Mouse (Mus musculus): Measurements from ENCODE around the gene Vps45. TPM values are rescaled to one million over a fixed set of nuclear protein-coding genes. Genes with fewer than 3 reads are reported as not detected.

Gene Vps45
- total and polyA plus RNA-seq, 2 experiments from 2014 or later, result 29.5 to 61.1 TPM

DNA sequence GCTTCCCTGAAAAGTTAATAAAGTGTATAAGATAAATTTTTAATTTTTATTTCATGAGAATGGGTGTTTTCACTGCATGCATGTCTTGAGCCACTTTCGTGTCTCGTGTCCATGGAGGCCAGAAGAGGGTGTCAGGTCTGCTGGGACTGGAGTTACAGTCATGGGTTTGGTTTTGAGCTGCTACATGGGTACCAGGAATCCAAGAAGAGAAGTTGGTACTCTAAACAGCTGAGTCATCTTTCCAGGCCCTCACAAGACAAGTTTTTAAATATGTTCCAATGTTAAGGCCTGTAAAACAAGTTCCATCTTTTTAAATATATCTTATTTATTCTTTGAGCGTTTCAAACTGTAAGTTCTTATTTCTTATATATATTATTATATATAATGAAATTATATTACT lies 6.0 kb upstream of the Vps45 start:
- TF ChIP-seq CTCF (IDR thresholded peaks at IDR 0.05), result no peak
- DNase-seq (ENCODE audit: low spot score) (no peak), ATAC-seq (ENCODE audit: low FRiP score) (no peak)
- no peak overlapping the region for H3K9ac ChIP-seq (replicated peaks; ENCODE audit: low read length, poor library complexity, severe bottlenecking)
- no peaks in the 10 kb centered on the region for H3K4me1 ChIP-seq (ENCODE audit: insufficient read depth, low read length)
- H3K27ac ChIP-seq (ENCODE audit: low read depth, low read length), result no peak overlapping the region
- WGBS, result 92% methylated on average over 3 of the region's 3 CpGs
- H3K4me2 ChIP-seq (ENCODE audit: low read depth, low read length, poor library complexity, severe bottlenecking), result no peak overlapping the region
- H3K4me3 ChIP-seq (ENCODE audit: low read depth, low read length), result no peak overlapping the region
- H3K36me3 ChIP-seq (ENCODE audit: insufficient read depth, low read length), result no peaks in the 10 kb centered on the region
- no peaks in the 10 kb centered on the region for H3K27me3 ChIP-seq (ENCODE audit: insufficient read depth, low read length)
- H3K9me3 ChIP-seq (ENCODE audit: low read length), result no peaks in the 10 kb centered on the region

DNA sequence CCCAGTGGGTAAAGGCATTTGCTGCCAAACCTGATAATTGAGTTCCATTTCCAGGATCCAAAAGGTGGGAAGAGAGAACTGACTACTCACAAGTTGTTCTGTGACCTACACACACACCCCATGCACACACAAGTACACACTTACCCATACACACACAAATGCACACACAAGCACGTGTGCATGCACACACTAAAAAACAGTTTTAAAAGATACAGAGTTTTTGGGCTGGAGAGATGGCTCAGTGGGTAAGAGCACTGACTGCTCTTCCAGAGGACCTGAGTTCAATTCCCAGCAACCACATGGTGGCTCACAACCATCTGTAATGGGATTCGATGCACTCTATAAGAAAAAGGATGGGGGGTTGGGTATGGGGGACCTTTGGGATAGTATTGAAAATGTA lies 5.0 kb upstream of the Vps45 start:
- H3K36me3 ChIP-seq (ENCODE audit: insufficient read depth, low read length), result no peaks in the 10 kb centered on the region
- no peak overlapping the region for H3K4me2 ChIP-seq (ENCODE audit: low read depth, low read length, poor library complexity, severe bottlenecking)
- DNase-seq (ENCODE audit: low spot score) (no peak), ATAC-seq (ENCODE audit: low FRiP score) (no peak)
- no peak overlapping the region for H3K27ac ChIP-seq (ENCODE audit: low read depth, low read length)
- H3K27me3 ChIP-seq (ENCODE audit: insufficient read depth, low read length), result no peaks in the 10 kb centered on the region
- 74% methylated on average over 2 of the region's 2 CpGs for WGBS
- H3K9me3 ChIP-seq (ENCODE audit: low read length), result no peaks in the 10 kb centered on the region
- no peak for TF ChIP-seq CTCF (IDR thresholded peaks at IDR 0.05)
- no peak overlapping the region for H3K4me3 ChIP-seq (ENCODE audit: low read depth, low read length)
- no peak overlapping the region for H3K9ac ChIP-seq (replicated peaks; ENCODE audit: low read length, poor library complexity, severe bottlenecking)
- H3K4me1 ChIP-seq (ENCODE audit: insufficient read depth, low read length), result no peaks in the 10 kb centered on the region

DNA sequence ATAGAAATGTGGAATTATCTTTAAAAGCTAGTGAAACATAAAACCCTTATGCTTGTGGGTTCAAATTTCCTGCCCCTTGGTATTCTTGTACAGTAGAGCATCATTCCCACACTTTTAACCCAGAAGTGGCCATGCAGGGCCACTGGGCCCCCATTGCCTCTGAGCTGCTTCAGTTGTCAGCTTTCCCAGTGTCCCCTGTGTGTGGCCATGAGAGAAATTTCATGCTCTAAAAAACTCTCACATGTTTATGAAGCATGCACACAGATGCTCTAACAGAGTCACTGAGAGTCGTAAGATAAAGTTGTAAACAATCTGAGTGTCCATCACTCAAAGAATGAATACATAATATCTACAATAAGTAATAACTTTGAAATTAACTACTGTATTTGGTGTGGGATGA lies 1.9 kb upstream of the Vps45 start:
- Histone ChIP-seq H3K27ac (ENCODE audit: low read depth, low read length) (no peak overlapping the region), H3K4me3 (ENCODE audit: low read depth, low read length) (no peak overlapping the region), H3K27me3 (ENCODE audit: insufficient read depth, low read length) (no peaks in the 10 kb centered on the region), H3K4me1 (ENCODE audit: insufficient read depth, low read length) (0 out of 2 replicates have a peak, but pooled peaks cover 3% of the 10 kb centered on the region), H3K4me2 (ENCODE audit: low read depth, low read length, poor library complexity, severe bottlenecking) (no peak overlapping the region), H3K9me3 (ENCODE audit: low read length) (no peaks in the 10 kb centered on the region), H3K9ac (replicated peaks; ENCODE audit: low read length, poor library complexity, severe bottlenecking) (no peak overlapping the region), H3K36me3 (ENCODE audit: insufficient read depth, low read length) (no peaks in the 10 kb centered on the region)
- TF ChIP-seq CTCF (IDR thresholded peaks at IDR 0.05), result no peak
- DNase-seq (ENCODE audit: low spot score) (no peak), ATAC-seq (ENCODE audit: low FRiP score) (no peak)
- WGBS, result 80% methylated on average over 1 of the region's 1 CpGs

DNA sequence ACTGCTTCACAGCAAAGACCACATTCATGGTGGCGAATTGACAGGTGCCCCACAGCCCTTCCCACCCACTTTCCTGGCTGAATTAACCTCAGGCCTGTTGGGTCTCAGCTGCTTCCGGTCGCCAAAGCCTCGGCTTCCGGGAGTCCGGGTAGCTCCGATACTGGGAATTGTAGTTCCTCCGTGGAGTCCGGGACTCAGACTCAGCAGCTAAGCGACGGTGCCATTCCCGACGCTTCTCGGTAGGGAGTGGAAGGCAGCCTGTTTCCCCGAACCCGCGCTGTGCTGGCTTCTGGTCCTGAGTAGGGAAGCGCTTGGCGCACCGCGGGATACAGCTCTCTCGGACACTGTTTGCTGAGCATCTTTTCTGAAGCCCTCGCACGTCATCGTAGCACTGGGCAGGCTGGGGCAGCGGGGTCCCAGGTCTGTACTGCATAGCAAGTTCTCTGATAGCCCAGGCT lies 490 bp downstream of the Vps45 start:
- Histone ChIP-seq H3K27me3 (ENCODE audit: insufficient read depth, low read length) (no peaks in the 10 kb centered on the region), H3K9ac (replicated peaks; ENCODE audit: low read length, poor library complexity, severe bottlenecking) (peak overlapping the region; percentile 59), H3K4me2 (ENCODE audit: low read depth, low read length, poor library complexity, severe bottlenecking) (peak overlapping the region; percentile 70), H3K4me1 (ENCODE audit: insufficient read depth, low read length) (0 out of 2 replicates have a peak, but pooled peaks cover 3% of the 10 kb centered on the region), H3K9me3 (ENCODE audit: low read length) (no peaks in the 10 kb centered on the region), H3K36me3 (ENCODE audit: insufficient read depth, low read length) (peaks cover 4% of the 10 kb centered on the region), H3K4me3 (ENCODE audit: low read depth, low read length) (peak overlapping the region; percentile 57), H3K27ac (ENCODE audit: low read depth, low read length) (peak overlapping the region; percentile 86)
- ATAC-seq (ENCODE audit: low FRiP score) (peak; percentile 94), DNase-seq (ENCODE audit: low spot score) (peak; percentile 94)
- TF ChIP-seq CTCF (IDR thresholded peaks at IDR 0.05), result no peak
- under 1% methylated on average over 26 of the region's 26 CpGs for WGBS

DNA sequence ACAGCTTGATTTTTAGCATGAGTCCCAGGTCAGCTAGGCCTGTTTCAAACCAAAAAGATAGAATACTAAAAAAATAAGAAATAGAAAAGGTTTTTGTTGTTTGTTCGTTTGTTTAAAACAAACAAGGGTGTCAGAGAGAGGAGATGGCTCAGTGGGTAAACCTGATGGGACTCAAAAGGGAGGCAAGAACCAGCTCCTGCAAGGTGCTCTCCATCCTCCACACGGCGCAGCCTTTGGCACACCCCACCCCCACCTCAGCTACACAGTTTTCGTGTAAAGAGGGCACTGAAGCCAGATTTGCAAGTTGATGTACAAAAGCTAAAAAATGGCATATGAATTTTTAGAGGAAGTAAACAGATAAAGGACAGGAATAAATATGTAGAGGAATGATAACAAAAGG lies 2.2 kb downstream of the Vps45 start:
- no peak for ATAC-seq (ENCODE audit: low FRiP score)
- no peaks in the 10 kb centered on the region for H3K9me3 ChIP-seq (ENCODE audit: low read length)
- H3K4me3 ChIP-seq (ENCODE audit: low read depth, low read length), result no peak overlapping the region
- no peaks in the 10 kb centered on the region for H3K27me3 ChIP-seq (ENCODE audit: insufficient read depth, low read length)
- H3K27ac ChIP-seq (ENCODE audit: low read depth, low read length), result no peak overlapping the region
- no peak for TF ChIP-seq CTCF (IDR thresholded peaks at IDR 0.05)
- peaks cover 7% of the 10 kb centered on the region for H3K36me3 ChIP-seq (ENCODE audit: insufficient read depth, low read length)
- no peak for DNase-seq (ENCODE audit: low spot score)
- 0 out of 2 replicates have a peak, but pooled peaks cover 3% of the 10 kb centered on the region for H3K4me1 ChIP-seq (ENCODE audit: insufficient read depth, low read length)
- 87% methylated on average over 4 of the region's 4 CpGs for WGBS
- no peak overlapping the region for H3K9ac ChIP-seq (replicated peaks; ENCODE audit: low read length, poor library complexity, severe bottlenecking)
- no peak overlapping the region for H3K4me2 ChIP-seq (ENCODE audit: low read depth, low read length, poor library complexity, severe bottlenecking)

DNA sequence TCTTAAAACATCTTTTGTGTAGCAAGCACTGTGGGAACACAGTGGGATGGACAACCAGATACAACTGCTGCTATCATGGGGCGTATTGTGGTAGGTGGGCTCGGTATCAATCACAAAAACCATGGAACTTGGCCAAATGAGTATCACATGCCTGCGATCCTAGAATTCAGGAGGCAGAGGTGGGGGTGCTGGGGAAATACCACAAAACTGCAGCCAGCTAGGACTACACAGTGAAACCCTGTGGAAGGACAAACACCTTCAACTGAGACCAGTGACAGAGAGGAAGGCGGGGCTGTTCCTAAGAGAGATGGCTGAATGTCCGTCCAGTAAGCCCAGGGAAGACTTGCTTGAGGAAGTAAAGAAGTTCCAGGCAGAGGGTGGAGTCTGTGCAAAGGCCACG lies 3.0 kb downstream of the Vps45 start:
- ATAC-seq (ENCODE audit: low FRiP score) (no peak), DNase-seq (ENCODE audit: low spot score) (no peak)
- no peaks in the 10 kb centered on the region for H3K27me3 ChIP-seq (ENCODE audit: insufficient read depth, low read length)
- H3K4me1 ChIP-seq (ENCODE audit: insufficient read depth, low read length), result 0 out of 2 replicates have a peak, but pooled peaks cover 3% of the 10 kb centered on the region
- no peak overlapping the region for H3K4me3 ChIP-seq (ENCODE audit: low read depth, low read length)
- peaks cover 9% of the 10 kb centered on the region for H3K36me3 ChIP-seq (ENCODE audit: insufficient read depth, low read length)
- TF ChIP-seq CTCF (IDR thresholded peaks at IDR 0.05), result no peak
- H3K4me2 ChIP-seq (ENCODE audit: low read depth, low read length, poor library complexity, severe bottlenecking), result no peak overlapping the region
- no peaks in the 10 kb centered on the region for H3K9me3 ChIP-seq (ENCODE audit: low read length)
- WGBS, result 93% methylated on average over 6 of the region's 6 CpGs
- H3K27ac ChIP-seq (ENCODE audit: low read depth, low read length), result no peak overlapping the region
- H3K9ac ChIP-seq (replicated peaks; ENCODE audit: low read length, poor library complexity, severe bottlenecking), result no peak overlapping the region
